Mouse (Mus musculus) liver, embryonic 11.5 days (tissue): ENCODE measurements around the gene Plcl2. TPM values are rescaled to one million over a fixed set of nuclear protein-coding genes. Genes with fewer than 3 reads are reported as not detected.

Source experiments
- ATAC-seq: fragments of 200-750 bp; cut with Nextera tagmentation; replicated peaks from 2 replicates; pipeline ENCODE4 v1.8.0; 2017; ENCODE audit warnings: moderate number of reproducible peaks, mild to moderate bottlenecking, moderate TSS enrichment, moderate library complexity; ENCODE audit not compliant: low FRiP score
- DNase-seq: peaks from one replicate; pipeline ENCODE4 v3.0.0-alpha.2; 2017; ENCODE audit warnings: low spot score
- H3K27ac ChIP-seq: fragments of 300-500 bp; sonication (generic); 2 replicates; pipeline ENCODE4 v1.5.1; 2014; ENCODE audit warnings: mild to moderate bottlenecking, low read depth, low read length, control low read depth
- H3K27me3 ChIP-seq: fragments of 300-500 bp; sonication (generic); replicated peaks from 2 replicates; pipeline ENCODE4 v1.6.1; 2014; ENCODE audit warnings: low read length, mixed read lengths; ENCODE audit not compliant: control insufficient read depth, insufficient read depth
- H3K36me3 ChIP-seq: fragments of 300-500 bp; sonication (generic); 2 replicates; pipeline ENCODE4 v1.6.1; 2014; ENCODE audit warnings: mild to moderate bottlenecking, low read length, moderate library complexity, mixed read lengths; ENCODE audit not compliant: control insufficient read depth, insufficient read depth
- H3K4me1 ChIP-seq: fragments of 300-500 bp; sonication (generic); replicated peaks from 2 replicates; pipeline ENCODE4 v1.6.1; 2014; ENCODE audit warnings: low read length, mixed read lengths; ENCODE audit not compliant: control insufficient read depth, insufficient read depth
- H3K4me2 ChIP-seq: fragments of 300-500 bp; sonication (generic); 2 replicates; pipeline ENCODE4 v1.6.1; 2014; ENCODE audit warnings: mild to moderate bottlenecking, control low read depth, moderate library complexity
- H3K4me3 ChIP-seq: fragments of 300-500 bp; sonication (generic); 2 replicates; pipeline ENCODE4 v1.5.1; 2014; ENCODE audit warnings: low read depth, low read length, control low read depth
- H3K9ac ChIP-seq: fragments of 300-500 bp; sonication (generic); 2 replicates; pipeline ENCODE4 v1.6.1; 2014; ENCODE audit warnings: low read depth, low read length, control low read depth
- H3K9me3 ChIP-seq: fragments of 300-500 bp; sonication (generic); 2 replicates; pipeline ENCODE4 v1.6.1; 2016; ENCODE audit warnings: low read length, inconsistent platforms, mixed read lengths; ENCODE audit not compliant: control insufficient read depth
- WGBS: fragments of 180-500 bp; shearing (Covaris S2); extraction: QIAGEN DNeasy Blood & Tissue Kit; methylation state at CpG from one replicate; pipeline ENCODE4 v1.1.7; 2014; 5-methylcytosine and 5-hydroxymethylcytosine counted together
- polyA plus RNA-seq: library from polyadenylated mRNA; unstranded; fragments of >200 nt; fragmentation: Nextera tagmentation; extraction: Ambion mirVana; gene quantifications from 2 replicates; pipeline ENCODE4 v1.2.1, GENCODE M21; 2014

Plcl2 gene
- polyA plus RNA-seq, 1 experiment from 2014 or later = 3.4 TPM

DNA sequence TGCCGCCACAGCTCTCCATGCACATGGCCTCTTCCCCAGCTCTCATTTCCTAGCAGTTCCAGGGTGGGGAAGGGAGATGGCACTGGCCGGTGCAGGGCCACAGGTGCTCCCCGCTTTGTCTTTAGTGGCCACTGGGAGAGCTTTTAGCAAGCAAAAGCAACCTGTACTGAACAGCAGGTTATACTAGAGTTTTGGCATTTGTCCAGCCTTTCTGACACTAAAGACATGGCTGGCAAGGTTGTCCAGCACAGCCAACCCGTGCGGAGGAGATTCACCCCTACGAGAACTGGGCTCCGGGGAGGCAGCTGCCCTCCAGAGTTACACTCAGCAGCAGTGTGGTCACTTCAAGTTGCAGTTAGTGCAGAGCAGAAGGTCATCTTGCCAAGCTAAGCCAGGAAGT, 224.2 kb downstream of the Plcl2 start:
- DNase-seq (no peak), ATAC-seq (no peak)
- Histone ChIP-seq H3K27ac (no peak overlapping the region), H3K4me2 (no peak overlapping the region), H3K9ac (no peak overlapping the region), H3K36me3 (no peaks in the 10 kb centered on the region), H3K4me1 (no peaks in the 10 kb centered on the region; the same call in 1 of the 2 replicates), H3K4me3 (no peak overlapping the region), H3K27me3 (no peaks in the 10 kb centered on the region), H3K9me3 (no peaks in the 10 kb centered on the region)
- 90% methylated on average over 7 of the region's 7 CpGs for WGBS

DNA sequence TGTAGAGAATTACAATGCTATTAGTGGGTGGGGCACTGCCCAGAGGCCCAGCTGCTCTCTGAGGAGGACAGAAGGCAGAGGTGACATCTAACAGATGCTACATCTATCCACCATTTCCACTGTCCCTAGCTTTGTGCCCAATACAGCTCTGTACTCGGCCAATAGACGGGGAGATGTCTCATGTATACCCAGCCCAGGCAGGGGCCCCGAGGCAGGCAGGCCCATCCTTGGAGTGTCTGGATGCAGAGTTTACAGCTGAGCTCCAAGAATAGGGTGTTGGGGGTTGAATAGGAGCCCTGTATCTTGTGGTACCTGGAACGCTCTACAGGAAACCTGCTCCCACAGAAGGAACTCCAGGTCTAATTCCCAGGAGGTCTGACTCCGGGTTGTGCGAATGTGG, 225.6 kb downstream of the Plcl2 start:
- no peak for ATAC-seq
- Histone ChIP-seq H3K9ac (no peak overlapping the region), H3K9me3 (no peaks in the 10 kb centered on the region), H3K4me3 (no peak overlapping the region), H3K27ac (no peak overlapping the region), H3K4me2 (no peak overlapping the region), H3K36me3 (no peaks in the 10 kb centered on the region), H3K4me1 (no peaks in the 10 kb centered on the region; the same call in 1 of the 2 replicates), H3K27me3 (no peaks in the 10 kb centered on the region)
- WGBS = 81% methylated on average over 6 of the region's 6 CpGs
- DNase-seq = no peak

DNA sequence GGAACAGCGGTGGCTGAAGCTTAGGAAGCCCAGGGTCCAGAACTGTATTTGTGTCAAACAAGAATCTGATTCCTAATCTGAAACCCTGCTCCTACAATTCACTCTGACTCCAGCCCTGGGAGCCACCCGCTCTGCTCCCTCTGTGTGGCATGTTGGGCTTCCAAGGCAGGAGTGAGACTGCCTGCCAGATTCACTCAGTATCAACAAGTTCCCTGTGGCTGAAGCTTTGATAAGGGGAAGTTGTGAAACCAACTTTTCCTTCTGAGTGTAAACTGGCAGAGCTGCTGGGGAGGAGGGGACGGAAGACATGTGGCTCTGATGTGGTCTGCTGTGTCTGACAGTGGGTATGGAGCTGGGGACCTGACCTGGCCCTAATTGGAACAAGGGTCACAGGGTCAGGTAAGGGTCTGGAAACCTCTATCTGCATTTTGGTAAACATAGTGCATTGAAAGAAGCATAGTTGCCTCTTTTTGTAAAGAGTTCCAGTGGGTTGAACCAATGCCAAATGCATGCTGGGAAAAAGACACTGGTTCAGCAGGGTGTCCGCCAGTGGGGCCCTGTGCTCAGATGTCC, 226.3 kb downstream of the Plcl2 start:
- no peak for DNase-seq
- ATAC-seq = no peak
- 68% methylated on average over 4 of the region's 4 CpGs for WGBS

DNA sequence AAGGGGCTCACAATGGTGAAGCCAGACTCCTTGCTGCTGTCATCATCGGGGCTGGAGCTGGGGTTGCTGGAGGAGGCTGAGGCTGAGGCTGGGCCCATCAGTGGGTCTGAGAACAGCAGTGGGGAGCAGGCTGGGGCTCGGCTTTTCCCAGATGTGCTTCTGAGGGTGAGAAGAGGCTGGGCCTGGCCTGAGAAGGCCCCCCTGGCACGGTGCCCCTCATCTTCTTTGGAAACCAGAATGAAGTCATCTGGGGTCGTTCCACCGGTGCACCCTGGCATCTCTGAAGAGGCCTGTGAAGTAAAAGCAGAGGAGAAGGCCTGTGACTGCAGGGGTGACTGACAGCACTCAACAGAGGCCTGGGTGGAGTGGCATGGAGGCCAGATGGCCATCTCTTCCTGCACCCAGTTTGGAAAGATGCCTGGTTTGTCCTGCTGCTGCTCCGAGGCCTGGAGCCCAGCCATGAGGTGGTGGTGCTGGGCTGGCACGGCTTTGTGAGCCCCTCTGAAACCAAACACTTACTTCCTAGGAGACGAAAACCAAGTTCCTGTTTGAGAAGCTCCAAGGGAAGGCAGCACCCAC, 226.8 kb downstream of the Plcl2 start:
- no peaks in the 10 kb centered on the region for H3K9me3 ChIP-seq
- DNase-seq = no peak

More for the DNA sequence above, 226.3 kb downstream of the Plcl2 start:
- Histone ChIP-seq H3K9me3 (no peaks in the 10 kb centered on the region), H3K27me3 (no peaks in the 10 kb centered on the region), H3K4me2 (no peak overlapping the region), H3K27ac (no peak overlapping the region; the same call in 1 of the 2 replicates), H3K9ac (no peak overlapping the region), H3K4me1 (no peaks in the 10 kb centered on the region; the same call in 1 of the 2 replicates), H3K4me3 (no peak overlapping the region), H3K36me3 (no peaks in the 10 kb centered on the region)

DNA sequence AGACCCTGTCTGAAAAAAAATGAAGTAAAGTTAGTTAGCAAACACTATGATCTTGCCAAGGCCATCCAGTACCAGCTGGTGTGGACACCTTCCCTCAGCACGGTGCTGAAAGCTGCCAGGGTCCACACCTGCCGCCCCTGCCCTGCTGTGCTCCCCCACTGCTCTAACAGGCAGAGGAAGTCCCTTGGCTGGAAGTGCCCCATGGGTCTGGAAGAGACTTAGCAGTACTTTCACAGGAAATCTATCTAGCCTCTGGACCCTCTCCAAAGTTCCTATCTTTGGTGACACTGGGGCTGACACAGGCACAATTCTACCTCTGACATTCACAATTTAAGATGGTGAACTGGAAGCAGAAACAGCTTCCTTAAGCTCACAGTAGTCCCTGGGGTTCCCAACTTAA, 227.9 kb downstream of the Plcl2 start:
- no peak for DNase-seq
- no peak overlapping the region for H3K27ac ChIP-seq

More for the DNA sequence above, 226.8 kb downstream of the Plcl2 start:
- H3K4me1 ChIP-seq = no peaks in the 10 kb centered on the region; the same call in 1 of the 2 replicates
- 65% methylated on average over 8 of the region's 8 CpGs for WGBS
- ATAC-seq = no peak
- H3K27me3 ChIP-seq = no peaks in the 10 kb centered on the region
- H3K36me3 ChIP-seq = no peaks in the 10 kb centered on the region
- no peak overlapping the region for H3K4me2 ChIP-seq
- no peak overlapping the region for H3K9ac ChIP-seq
- H3K4me3 ChIP-seq = no peak overlapping the region
- H3K27ac ChIP-seq = no peak overlapping the region

More for the DNA sequence above, 227.9 kb downstream of the Plcl2 start:
- Histone ChIP-seq H3K4me3 (no peak overlapping the region), H3K9ac (no peak overlapping the region), H3K27me3 (no peaks in the 10 kb centered on the region), H3K36me3 (no peaks in the 10 kb centered on the region), H3K4me1 (no peaks in the 10 kb centered on the region; the same call in 1 of the 2 replicates), H3K9me3 (no peaks in the 10 kb centered on the region), H3K4me2 (no peak overlapping the region)
- ATAC-seq = no peak
- 45% methylated on average over 2 of the region's 2 CpGs for WGBS

Other genes starting within 250 kb of the Plcl2 start
- gene Dazl, start 215.8 kb upstream of the Plcl2 start, polyA plus RNA-seq = 0.18 and 0.45 TPM in 2 replicates